Mouse (Mus musculus): ENCODE measurements around the gene H2-DMb1. TPM values are rescaled to one million over a fixed set of nuclear protein-coding genes. Genes with fewer than 3 reads are reported as not detected.

Gene H2-DMb1
- total RNA-seq, 2 experiments from 2014 or later, result 1.4 to 1.8 TPM

DNA sequence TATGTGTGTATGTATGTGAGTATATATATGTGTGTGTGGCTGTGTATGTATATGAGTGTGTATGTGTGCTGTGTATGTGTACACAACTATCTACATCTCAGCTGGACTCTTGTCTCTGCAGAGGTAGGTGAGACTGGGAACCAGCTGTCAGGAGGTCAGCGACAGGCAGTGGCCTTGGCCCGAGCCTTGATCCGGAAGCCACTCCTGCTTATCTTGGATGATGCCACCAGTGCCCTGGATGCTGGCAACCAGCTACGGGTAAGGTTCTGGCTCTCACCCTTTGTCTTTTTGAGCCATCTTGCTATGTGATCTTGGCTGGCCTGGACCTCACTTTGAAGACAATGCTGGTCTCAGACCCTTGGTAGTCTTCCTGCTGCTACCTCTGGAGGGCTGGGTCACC is 41.9 kb downstream of the H2-DMb1 start:
- no peak for DNase-seq

DNA sequence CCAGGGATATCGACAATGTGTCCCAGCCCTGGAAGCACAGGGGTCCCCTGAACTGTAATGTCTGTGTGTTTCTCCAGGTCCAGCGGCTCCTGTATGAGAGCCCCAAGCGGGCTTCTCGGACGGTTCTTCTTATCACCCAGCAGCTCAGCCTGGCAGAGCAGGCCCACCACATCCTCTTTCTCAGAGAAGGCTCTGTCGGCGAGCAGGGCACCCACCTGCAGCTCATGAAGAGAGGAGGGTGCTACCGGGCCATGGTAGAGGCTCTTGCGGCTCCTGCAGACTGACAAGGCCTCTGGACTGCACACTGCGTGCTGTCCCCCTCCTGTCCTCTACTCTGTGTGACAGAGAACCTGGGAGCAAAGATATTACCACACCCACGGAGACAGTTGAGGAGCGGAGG is 43.6 kb downstream of the H2-DMb1 start:
- no peak for DNase-seq

DNA sequence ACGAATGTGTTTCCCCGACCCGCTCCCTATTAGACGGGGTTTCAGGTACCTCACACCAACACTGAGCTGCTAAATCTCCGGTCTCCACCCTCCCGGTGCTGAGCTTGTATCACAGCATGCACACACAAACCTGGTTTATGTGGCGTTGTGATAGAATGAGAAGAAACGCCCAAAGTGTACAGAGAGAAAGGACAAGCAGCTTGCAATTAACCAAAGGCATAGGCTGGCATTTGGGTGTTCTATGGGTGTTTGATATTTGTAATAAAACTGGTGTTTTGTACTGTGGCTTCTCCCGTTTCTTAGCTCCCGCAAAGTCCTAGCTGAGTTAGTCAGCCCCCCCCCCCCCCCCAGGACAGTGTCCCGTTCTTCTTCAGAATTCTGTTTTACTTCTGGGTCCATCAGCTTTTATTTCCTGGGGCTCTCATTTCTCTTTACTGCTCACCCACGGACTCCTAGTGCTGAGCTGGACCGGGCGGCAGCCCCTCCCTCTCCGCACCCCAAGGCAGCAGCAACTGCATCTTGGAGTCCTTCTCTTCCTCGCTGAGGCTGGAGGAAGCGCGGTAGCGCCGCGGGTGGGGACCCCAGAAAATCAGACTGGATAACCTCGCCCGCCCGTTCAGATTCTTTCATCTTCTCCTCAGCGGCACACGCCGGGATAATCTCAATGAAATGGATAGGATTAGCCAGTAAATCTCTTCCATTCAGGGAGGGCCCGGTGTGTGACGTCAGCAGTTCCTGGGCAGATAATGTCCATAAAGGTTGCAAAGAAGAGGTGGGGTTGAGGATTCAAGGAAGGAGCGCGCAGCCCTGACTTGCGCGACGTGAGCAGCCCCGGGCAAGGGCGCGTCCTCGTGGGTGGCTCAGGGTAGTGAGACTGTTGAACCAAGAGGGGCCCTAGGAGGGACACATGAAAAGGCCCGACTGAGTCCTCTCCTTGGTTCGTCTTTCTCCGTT is 44.3 kb downstream of the H2-DMb1 start, which contains the start of gene Psmb8:
Gene Psmb8, plus strand, starts transcription at position 781 of the 954 bp plus-strand sequence.
- peak; percentile 87 for DNase-seq

DNA sequence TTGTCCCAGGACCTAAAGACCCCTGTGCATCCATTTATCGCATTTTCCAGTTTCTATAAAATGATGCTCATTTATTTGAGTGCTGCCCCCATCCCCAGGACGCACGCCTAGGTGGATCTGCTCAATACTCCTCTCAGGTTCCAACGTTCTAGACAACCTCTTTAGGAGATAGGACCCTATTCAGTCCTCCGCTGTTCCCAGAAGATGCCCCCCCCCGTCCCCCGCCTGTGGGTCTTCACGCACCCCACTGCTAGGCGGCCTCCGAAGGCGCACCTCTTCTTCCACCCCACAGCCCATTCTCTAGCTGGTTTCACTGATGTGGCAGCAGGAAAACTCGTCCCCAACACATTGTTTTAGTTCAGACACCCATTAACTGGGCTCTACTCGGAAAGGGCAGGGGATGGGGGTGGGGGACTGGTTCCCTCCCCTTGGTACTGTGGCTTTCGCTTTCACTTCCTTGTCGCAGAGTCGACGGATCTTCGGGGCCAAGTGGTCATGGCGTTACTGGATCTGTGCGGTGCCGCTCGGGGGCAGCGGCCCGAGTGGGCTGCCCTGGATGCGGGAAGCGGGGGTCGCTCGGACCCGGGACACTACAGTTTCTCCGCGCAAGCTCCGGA is 45.1 kb downstream of the H2-DMb1 start:
- DNase-seq, result peak; percentile 26

DNA sequence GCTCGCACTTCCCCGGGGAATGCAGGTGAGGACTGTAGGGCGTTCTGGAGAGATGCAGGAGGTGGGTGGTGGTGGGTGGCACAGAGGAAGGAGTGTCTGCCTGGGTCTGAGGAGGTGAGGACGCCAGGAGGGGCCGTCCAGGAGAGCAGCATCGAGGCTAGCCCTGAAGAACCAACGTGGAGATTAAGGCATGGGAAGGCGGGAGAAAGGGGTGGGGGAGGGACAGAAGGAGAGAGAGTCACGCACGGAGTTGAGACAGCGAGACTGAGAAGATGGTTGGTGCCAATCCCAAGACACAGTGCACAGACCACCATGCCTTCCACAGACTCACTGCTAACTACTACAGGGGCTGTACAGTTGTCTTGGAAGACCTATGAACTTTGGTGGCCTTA is 45.6 kb downstream of the H2-DMb1 start:
- DNase-seq, result no peak

DNA sequence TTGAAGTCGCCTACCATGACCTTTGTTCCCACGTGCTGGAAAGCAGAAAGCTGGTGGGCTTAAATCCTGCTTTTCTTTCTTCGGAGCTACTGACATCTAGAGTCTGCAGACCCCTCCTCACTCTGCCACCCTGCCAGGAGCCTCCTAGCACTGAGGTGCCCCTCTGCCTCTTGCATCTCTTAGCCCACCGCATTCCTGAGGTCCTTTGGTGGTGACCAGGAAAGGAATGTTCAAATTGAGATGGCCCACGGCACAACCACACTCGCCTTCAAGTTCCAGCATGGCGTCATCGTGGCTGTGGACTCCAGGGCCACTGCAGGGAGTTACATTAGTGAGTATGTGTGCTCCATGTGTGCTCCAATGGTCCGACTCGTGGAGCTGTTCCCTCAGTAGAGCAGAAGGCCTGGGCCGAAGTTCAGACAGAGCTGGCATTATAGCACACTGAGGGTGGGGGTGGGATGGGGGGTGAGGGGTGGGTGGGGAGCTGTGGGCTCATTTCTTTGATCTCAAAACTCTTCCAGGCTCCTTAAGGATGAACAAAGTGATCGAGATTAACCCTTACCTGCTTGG is 46.3 kb downstream of the H2-DMb1 start:
- no peak for DNase-seq

DNA sequence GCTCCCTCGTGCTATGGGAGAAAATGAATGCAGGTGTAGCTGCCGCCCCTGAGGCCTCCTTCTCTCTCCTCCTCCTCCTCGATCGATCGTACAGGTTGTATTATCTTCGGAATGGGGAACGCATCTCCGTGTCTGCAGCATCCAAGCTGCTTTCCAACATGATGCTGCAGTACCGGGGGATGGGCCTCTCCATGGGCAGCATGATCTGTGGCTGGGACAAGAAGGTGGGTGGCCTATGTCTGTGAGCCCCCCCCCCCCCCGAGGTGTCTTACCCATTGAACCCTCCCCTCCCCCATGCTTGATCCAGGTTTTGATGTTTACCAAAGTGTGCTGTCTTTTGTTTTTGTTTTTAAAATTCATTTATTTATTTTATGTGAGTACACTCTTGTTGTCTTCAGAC is 47.2 kb downstream of the H2-DMb1 start:
- no peak for DNase-seq

DNA sequence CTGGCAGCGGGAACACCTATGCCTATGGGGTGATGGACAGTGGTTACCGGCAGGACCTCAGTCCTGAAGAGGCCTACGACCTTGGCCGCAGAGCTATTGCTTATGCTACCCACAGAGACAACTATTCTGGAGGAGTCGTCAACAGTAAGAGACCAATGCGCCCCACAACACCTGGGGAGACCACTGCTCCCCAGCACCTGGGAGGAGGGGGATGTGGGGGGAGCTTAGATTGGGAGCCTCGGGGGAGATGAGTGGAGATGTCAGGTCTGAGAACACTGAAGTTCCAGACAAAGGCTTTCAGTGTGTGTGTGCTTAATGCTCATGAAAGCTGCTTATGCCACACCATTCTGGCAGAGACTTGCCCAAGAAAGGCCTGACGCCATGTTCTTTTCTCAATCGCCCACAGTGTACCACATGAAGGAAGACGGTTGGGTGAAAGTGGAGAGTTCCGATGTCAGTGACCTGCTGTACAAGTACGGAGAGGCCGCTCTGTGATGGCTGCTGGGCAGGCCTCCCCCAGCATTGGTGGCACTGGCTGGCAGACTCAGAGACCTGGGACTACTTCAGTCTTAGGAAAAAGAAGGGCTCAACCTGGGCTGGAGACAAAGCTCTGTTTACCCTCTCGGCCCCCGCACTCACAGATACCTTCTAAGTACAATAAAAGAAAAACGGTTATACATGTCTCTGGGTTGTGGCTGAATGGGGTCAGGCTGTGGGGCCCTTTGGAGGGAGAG is 48.1 kb downstream of the H2-DMb1 start:
- no peak for DNase-seq

DNA sequence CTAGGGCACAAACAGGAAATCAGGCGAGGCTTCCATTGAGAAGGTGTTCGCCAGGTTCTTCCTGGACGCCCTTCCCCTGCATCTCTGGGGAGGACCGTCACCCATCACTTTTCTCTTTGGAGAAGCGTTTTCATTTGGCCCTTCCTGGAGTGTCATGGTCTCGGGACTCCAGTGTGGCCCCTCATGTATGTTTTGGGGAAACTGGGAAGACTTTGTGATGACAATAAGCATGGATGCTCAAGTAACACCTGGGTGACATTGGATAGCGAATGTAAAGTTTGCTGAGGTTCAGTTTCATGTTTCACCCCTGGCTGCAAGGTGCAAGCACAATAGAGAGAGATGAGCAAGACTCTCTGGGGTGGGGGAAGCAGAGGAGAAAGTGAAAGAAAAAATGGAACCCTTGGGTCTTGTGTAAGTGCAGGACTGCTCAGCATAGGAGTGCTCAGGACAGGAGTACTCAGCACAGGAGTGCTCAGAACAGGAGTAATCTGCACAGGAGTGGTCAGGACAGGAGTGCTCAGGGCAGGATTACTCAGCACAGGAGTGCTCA is 48.7 kb downstream of the H2-DMb1 start:
- no peak for DNase-seq

DNA sequence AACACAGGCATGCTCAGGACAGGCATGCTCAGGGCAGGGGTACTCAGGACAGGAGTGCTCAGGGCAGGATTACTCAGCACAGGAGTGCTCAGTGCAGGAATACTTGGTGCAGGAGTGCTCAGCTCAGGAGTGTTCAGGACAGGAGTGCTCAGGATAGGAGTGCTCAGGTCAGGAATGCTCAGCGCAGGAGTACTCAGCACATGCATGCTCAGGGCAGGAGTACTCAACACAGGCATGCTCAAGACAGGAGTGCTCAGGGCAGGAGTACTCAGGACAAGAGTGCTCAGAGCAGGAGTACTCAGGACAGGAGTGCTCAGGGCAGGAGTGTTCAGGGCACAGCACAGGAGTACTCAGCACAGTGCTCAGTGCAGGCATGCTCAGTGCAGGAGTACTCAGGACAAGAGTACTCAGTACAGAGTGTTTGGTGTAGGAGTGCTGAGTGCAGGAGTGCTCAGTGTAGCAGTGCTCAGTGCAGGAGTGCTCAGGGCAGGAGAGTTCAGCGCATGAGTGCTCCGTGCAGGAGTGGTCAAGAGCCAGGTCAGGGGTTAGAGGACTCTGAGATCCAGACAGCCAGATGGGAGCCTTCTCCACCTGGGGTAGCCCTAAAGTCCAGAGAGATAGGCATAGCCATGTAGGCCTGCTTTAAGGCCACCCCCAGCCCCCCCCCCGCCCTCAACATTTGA is 50.0 kb downstream of the H2-DMb1 start:
- no peak for DNase-seq

DNA sequence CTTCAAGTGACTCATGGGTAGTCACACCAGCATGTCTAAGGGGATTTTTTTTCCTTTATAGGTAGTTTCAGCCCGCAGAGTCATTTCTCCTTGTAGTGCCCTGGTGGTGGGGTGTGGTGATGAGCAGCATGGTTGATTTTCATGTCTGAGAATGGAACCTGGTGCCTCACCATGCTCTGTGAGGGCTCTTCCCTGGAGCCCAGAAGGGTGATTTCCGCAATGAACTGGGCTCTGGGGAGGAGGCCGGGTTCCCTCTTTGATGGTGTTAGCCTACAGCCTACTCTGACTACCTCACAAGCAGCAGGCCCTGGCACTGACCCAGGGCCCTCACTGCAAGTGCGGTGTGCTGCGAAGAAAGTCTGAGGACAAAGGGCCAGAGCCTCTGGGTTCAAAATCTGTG is 50.6 kb downstream of the H2-DMb1 start, which contains the start of gene Tap2:
Gene Tap2, plus strand, starts transcription at position 84 of the 400 bp plus-strand sequence.
- DNase-seq, result no peak

DNA sequence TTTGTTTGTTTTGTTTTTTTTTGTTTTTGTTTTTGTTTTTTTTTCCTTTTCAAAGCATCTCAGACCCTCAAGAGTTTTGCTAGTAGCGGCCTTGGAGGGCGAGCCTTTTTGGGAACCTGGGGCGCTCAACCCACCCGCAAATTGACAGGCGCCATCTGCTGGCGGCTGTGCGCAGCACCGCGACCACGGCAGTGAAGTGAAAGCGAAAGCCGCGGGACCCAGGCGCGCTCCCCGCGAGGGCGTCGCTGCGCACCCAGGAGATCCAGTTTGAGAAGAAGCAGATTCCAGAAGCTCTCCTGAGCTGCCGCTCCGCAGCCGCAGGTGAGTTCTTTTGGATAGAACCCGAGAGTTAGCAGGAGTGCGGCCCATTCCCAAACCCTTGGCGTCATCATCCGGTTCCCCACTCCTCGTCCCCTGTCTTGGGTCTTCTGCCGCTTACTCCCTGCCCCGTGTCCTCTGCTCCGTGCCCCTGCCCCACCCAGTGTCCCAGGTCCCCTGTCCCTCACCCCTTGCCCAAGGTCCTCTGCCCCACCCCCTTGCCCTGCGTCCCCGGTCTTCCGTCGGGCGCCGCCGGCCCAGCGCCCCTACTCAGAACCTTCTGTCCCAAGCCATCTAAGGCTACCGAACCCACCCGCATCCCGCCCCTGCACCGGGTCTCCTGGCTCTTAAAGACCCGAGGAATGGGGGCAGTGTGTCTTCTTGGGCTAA is 51.6 kb downstream of the H2-DMb1 start:
- peak; percentile 94 for DNase-seq

DNA sequence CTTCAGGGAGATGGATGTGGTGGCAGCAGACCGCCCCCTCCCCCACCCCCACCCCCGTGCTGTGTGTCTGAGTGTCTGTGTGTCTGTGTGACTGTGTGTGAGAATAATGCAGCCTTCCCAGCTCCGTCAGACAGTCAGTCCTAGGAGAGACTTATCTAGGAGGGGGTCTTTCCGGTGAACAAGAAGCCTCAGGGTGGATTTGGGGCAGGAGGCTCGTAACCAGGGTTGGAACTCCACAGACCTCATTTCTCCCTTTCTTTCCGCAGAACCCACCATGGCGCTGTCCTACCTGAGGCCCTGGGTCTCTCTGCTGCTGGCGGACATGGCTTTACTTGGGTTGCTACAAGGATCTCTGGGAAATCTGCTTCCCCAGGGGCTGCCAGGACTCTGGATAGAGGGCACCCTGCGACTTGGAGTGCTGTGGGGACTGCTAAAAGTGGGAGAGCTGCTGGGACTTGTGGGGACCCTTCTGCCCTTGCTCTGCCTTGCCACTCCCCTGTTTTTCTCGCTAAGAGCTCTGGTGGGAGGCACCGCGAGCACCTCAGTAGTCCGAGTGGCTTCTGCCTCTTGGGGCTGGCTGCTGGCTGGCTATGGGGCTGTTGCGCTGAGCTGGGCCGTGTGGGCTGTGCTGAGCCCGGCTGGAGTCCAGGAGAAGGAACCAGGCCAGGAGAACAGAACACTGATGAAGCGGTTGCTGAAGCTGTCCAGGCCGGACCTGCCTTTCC is 52.3 kb downstream of the H2-DMb1 start:
- peak; percentile 61 for DNase-seq

DNA sequence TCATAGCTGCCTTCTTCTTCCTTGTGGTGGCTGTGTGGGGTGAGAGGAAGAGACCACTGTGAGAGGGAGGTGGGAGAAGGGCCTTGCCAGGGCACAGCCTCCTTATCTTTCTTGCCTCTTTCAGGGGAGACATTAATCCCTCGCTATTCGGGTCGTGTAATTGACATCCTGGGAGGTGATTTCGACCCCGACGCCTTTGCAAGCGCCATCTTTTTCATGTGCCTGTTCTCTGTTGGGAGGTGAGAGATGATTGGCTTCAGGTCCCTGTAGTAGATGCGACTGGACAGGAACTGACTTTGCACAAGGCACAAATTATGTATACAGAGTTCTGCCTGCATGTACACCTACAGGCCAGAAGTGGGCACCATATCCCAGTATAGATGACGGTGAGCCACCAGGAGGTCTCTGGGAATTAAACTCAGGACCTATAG is 52.9 kb downstream of the H2-DMb1 start:
- no peak for DNase-seq

DNA sequence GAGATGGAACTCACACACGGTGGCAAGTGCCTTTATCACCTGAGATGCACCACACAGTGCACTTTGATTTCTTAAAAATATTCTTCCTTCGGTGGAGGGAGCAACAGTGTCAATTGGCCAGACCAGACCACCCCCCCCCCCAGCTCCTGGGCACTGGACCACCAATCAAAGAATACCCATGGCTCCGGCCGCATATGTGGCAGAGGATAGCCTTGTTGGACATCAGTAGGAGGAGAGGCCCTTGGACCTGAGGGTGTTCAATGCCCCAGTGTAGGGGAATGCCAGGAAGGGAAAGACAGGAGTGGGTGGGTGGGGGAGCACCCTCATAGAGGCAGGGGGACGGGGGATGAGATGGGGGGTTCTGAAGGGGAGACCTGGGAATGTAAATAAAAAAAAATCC is 53.9 kb downstream of the H2-DMb1 start:
- no peak for DNase-seq

DNA sequence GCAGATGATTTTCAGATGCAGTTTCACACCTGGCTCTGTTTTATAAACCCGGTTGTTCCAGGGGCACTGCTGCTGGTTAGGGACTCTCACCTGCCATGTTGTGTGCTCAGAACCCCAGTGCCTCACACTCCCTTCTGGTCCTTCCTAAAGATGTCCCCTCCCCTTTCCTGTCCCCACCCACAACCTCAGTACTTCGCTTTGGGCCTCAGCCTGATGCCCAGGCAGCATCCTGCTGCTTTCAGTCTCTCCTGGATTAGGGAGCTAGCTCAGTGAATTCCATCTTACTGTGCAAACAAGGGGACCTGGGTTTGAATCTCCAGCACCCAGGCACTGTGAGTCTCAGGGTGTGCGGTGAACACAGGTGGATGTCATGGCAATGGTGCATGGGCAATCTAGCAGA is 54.6 kb downstream of the H2-DMb1 start:
- no peak for DNase-seq

DNA sequence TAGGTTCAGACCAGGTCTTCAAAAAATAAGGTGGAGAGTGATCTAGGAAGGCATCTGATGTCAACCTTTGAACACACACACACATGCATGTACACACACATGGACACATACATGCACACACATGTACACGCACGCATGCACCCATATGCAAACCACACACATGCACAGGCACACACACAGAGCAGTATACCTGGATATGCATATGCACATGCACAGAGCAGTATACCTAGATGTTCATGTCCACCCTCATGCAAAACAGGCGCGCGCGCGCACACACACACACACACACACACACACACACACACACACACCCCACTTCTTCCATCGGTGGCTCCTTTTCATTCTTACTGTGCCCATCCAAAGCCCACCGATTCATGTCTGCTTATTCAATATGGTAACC is 55.0 kb downstream of the H2-DMb1 start:
- no peak for DNase-seq

DNA sequence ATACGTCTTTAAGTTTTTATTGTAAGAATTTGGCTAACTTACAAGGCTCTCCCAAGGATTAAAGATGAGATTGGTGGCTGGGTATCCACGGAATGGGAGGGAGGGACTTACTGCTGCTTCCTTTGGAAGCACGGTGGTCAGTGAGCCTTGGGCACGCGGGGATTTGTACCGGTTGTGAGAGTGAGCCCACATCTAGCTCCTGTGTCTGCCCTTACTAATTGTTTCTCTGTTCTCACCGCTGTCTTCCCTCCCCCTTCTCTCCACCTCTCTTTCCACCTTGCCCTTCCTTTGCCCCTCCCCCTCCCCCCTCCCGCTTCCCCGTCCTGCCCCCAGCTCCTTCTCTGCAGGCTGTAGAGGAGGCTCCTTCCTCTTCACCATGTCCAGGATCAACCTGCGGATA is 55.5 kb downstream of the H2-DMb1 start:
- no peak for DNase-seq

DNA sequence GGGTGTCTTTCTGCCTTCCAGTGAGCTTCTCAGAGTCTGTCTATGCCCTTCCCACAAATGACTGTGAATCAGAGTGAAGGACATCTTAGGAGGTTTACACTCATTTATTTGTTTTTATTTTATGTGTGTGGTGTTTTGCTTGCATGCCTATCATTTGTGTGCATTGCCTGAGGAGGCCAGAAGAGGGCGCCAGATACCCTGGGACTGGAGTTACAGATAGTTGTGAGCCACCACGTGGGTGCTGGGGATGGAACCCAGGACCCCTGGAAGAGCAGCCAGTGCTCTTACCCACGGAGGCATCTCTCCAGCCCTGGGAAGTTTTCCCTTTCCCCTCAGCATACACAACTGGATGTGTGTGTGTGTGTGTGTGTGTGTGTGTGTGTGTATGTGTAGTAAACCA is 56.8 kb downstream of the H2-DMb1 start:
- no peak for DNase-seq
